Mouse (Mus musculus) ES-E14 (cell line): ENCODE data around the gene Pyroxd2. TPM values are rescaled to one million over a fixed set of nuclear protein-coding genes. Genes with fewer than 3 reads are reported as not detected.

Experiments
- DNase-seq: peaks from one replicate; pipeline ENCODE4 v3.0.0-alpha.2; 2013; ENCODE audit warnings: low read depth, low spot score
- H3K27ac ChIP-seq: 2 replicates; pipeline ENCODE4 v1.5.1; 2012; ENCODE audit warnings: low read depth, mild to moderate bottlenecking, low read length, moderate library complexity, mixed read lengths; ENCODE audit not compliant: poor library complexity, insufficient read depth, severe bottlenecking
- H3K36me3 ChIP-seq: 2 replicates; pipeline ENCODE4 v1.6.1; 2012; ENCODE audit warnings: mild to moderate bottlenecking, low read length, moderate library complexity, mixed read lengths; ENCODE audit not compliant: control insufficient read depth, poor library complexity, insufficient read depth, severe bottlenecking
- H3K4me1 ChIP-seq, 2 experiments: fragments of 150-350 bp in 1 of 2; sonication (generic) in 1 of 2; 2 replicates each; pipeline ENCODE4 v1.6.1; 2012; ENCODE audit warnings: low read length in 2 of 2, mild to moderate bottlenecking in 1 of 2, mixed read lengths in 1 of 2; ENCODE audit not compliant: control insufficient read depth in 2 of 2, insufficient read depth in 2 of 2, poor library complexity in 1 of 2
- H3K4me3 ChIP-seq, 2 experiments: fragments of 150-350 bp in 1 of 2; sonication (generic) in 1 of 2; 2 replicates each; pipeline ENCODE4 v1.5.1; 2012; ENCODE audit warnings: low read length in 2 of 2, low read depth in 1 of 2, mild to moderate bottlenecking in 1 of 2, mixed read lengths in 1 of 2; ENCODE audit not compliant: insufficient read depth in 1 of 2, poor library complexity in 1 of 2, severe bottlenecking in 1 of 2
- H3K9ac ChIP-seq: 2 replicates; pipeline ENCODE4 v1.6.1; 2012; ENCODE audit warnings: low read depth, mild to moderate bottlenecking, low read length, mixed read lengths; ENCODE audit not compliant: poor library complexity, insufficient read depth, severe bottlenecking
- H3K9me3 ChIP-seq: fragments of 150-350 bp; sonication (generic); 2 replicates; pipeline ENCODE4 v1.6.1; 2012; ENCODE audit warnings: low read depth, mild to moderate bottlenecking, low read length; ENCODE audit not compliant: control insufficient read depth, insufficient read depth
- CHD2 ChIP-seq: IDR thresholded peaks from 2 replicates; pipeline ENCODE4 v1.6.1; 2014; ENCODE audit warnings: mild to moderate bottlenecking, low read depth, low read length, inconsistent platforms
- HCFC1 ChIP-seq: IDR thresholded peaks from 2 replicates; pipeline ENCODE4 v1.6.1; 2012; ENCODE audit warnings: low read length, inconsistent platforms, borderline replicate concordance; ENCODE audit not compliant: insufficient read depth
- MAFK ChIP-seq: IDR thresholded peaks from 2 replicates; pipeline ENCODE4 v1.6.1; 2014; ENCODE audit warnings: mild to moderate bottlenecking, low read depth, low read length, inconsistent platforms; ENCODE audit not compliant: insufficient read depth
- ZC3H11A ChIP-seq: IDR thresholded peaks from 2 replicates; pipeline ENCODE4 v1.6.1; 2012; ENCODE audit warnings: low read depth, mild to moderate bottlenecking, inconsistent platforms, low read length, borderline replicate concordance
- ZNF384 ChIP-seq: IDR thresholded peaks from 2 replicates; pipeline ENCODE4 v1.6.1; 2012; ENCODE audit warnings: low read depth, low read length, inconsistent platforms
- in situ Hi-C, 2 experiments: fragments of 600-800 bp; cut with MboI; formaldehyde crosslinking; loops; one replicate each; pipeline ENCODE4 v1.15.1; 2025; ENCODE audit warnings: low sequenced_read_pairs in 2 of 2, inconsistent platforms in 1 of 2; ENCODE audit not compliant: unreplicated experiment in 2 of 2
- total RNA-seq: library from RNA; depleted of rRNA; stranded (reverse); fragments of 300-350 nt; gene quantifications from 2 replicates; pipeline ENCODE4 v1.2.3, GENCODE M21; 2012

Gene Pyroxd2
- total RNA-seq, 1 experiment: not detected

DNA sequence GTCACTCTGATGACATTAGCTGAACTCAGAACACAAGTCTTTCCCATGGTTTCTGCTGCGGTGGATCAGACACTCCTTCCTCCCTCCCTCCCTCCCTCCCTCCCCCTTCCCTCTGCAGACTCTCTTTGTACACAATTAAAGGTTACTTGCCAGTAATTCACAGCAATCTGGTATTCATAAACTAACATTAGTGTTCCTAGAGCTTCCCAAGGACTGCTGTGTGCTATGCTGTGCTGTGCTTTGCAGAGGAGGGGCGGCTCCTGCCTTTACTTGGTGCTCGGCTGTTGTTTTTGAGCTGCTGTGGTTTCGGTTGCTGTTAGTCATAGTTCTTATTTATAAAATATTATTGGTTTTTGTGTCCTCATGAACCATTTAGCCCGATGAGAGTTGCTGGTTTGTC is 34.9 kb downstream of the Pyroxd2 start:
- no peak for TF ChIP-seq ZNF384
- no peak for TF ChIP-seq CHD2
- no peak for TF ChIP-seq ZC3H11A
- no peak for TF ChIP-seq HCFC1
- no peak for TF ChIP-seq MAFK
- Histone ChIP-seq H3K9me3 (no peaks in the 10 kb centered on the region), H3K9ac (no peak overlapping the region), H3K27ac (no peak overlapping the region), H3K4me1 (no peaks in the 10 kb centered on the region; a peak in 1 of 4 replicates), H3K4me3 (no peak overlapping the region), H3K36me3 (no peaks in the 10 kb centered on the region)
- DNase-seq: no peak
- in situ Hi-C loops: no loop called here

DNA sequence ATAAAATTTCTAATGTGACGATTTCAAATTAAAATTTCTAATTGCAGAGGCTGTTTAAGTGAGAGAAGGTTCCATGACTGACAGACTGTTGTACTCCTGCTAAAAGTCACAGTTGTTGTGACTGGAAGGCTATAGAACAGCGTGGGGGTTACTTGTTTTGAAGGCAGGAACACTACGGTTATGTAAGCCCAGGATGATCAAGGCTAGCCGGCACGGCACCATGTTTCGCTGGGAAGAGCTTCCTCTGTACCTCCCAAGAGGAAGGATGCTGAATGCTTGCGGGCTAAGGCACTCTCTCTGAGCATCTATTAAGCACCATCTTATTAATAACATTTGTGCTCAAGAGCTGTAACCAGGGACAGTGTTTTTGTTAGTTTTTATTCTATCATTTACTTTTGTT is 36.1 kb downstream of the Pyroxd2 start:
- Histone ChIP-seq H3K4me3 (no peak overlapping the region), H3K36me3 (no peaks in the 10 kb centered on the region), H3K27ac (no peak overlapping the region), H3K9ac (no peak overlapping the region), H3K9me3 (no peaks in the 10 kb centered on the region), H3K4me1 (no peaks in the 10 kb centered on the region; a peak in 1 of 4 replicates)
- no peak for DNase-seq
- TF ChIP-seq ZC3H11A (no peak), HCFC1 (no peak), MAFK (no peak), CHD2 (no peak), ZNF384 (no peak)
- in situ Hi-C loops: no loop called here

DNA sequence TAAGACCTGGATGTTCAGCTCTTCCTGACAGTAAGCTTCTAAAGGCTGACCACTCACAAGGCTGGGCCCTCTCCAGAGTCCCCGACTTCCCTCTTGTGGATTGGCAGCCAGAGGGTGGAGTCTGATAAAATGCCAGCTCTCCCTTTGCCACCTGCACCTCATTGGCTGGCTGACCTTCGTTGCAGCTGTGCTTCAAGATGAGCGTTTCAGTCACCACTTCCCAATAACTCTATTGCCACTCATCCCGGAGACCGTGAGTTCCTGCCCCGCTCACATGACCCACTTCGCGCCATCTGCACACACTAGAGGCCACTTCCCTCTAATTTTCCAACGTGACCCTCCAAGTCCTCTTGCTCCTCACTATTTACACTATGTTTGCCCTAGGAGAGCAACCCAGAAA is 38.8 kb downstream of the Pyroxd2 start:
- in situ Hi-C loops: no loop called here
- H3K4me1 ChIP-seq: no peaks in the 10 kb centered on the region
- no peak for DNase-seq
- no peaks in the 10 kb centered on the region for H3K36me3 ChIP-seq
- no peak overlapping the region for H3K9ac ChIP-seq
- TF ChIP-seq ZNF384 (no peak), MAFK (no peak), HCFC1 (no peak), ZC3H11A (no peak), CHD2 (no peak)
- H3K9me3 ChIP-seq: no peaks in the 10 kb centered on the region
- H3K4me3 ChIP-seq: no peak overlapping the region
- H3K27ac ChIP-seq: no peak overlapping the region

DNA sequence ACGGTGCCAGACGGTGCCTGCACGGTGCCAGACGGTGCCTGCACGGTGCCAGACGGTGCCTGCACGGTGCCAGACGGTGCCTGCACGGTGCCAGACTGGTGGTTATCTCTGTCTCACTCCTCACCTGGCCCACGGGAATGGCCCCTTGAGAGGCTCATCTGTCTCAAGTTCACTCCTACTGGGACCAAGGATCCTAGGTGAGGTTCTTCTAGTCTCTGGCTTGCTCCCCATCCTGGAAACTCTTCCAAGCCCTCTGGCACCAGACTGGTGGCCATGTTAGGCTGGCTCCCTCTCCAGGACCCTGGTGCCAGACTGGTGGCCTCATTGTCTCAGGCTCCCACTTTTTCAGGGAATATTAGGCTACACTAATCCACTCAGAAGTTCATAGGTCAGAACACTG is 53.1 kb downstream of the Pyroxd2 start:
- TF ChIP-seq HCFC1 (no peak), ZNF384 (no peak), MAFK (no peak), ZC3H11A (no peak), CHD2 (no peak)
- Histone ChIP-seq H3K4me3 (no peak overlapping the region), H3K36me3 (no peaks in the 10 kb centered on the region), H3K4me1 (no peaks in the 10 kb centered on the region), H3K9me3 (no peaks in the 10 kb centered on the region), H3K27ac (no peak overlapping the region), H3K9ac (no peak overlapping the region)
- in situ Hi-C loops: no loop called here
- DNase-seq: no peak

- no peak for DNase-seq
- Histone ChIP-seq H3K4me1 (no peaks in the 10 kb centered on the region), H3K36me3 (no peaks in the 10 kb centered on the region), H3K4me3 (no peak overlapping the region), H3K9me3 (no peaks in the 10 kb centered on the region), H3K9ac (no peak overlapping the region), H3K27ac (no peak overlapping the region)
- in situ Hi-C loops: no loop called here
- TF ChIP-seq HCFC1: no peak
- TF ChIP-seq CHD2: no peak
- TF ChIP-seq ZNF384: no peak
- no peak for TF ChIP-seq ZC3H11A
- no peak for TF ChIP-seq MAFK
Measured at GRCm38 (mm10) chr19:42698576-42698975, 54.0 kb downstream of the Pyroxd2 start.
